29 mouse cellular contexts compared by ENCODE assay signal in the genomic region with DNA sequence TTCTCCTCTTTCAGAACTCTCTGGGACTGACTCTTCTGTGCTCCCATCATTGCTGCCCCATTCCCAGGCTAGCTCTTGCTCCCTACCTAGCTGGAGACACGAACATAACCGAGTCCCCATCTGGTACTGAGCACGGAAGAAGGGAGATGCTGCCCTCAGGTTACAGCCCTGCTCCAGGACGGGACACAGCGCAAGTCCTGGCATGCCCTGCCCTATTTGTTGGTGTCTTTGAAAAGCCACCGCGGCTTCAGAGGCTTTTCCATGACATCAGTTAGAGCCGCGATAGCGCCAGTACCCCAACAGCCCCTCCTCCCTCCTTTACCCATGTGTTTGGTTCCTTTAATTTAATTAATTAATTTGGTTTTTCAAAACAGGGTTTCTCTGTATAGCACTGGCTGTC. TPM values are rescaled to one million over a fixed set of nuclear protein-coding genes. Genes with fewer than 3 reads are reported as not detected.
DNase-seq lines count a peak whose midpoint lies in the region; ATAC-seq and TF ChIP-seq lines count a peak whose summit lies in the region.
"Had no signal": no experiment of that assay in that cellular context is flagged by ENCODE, and none has a peak within 500 bp of the region (broad histone marks: within the 10 kb centered on the region; RNA-seq: fewer than 3 reads in every experiment).

No protein-coding gene starts in this region.

- in situ Hi-C loops in ES-E14 (cut with MboI; ENCODE audit: low sequenced_read_pairs in 2 of 2, unreplicated experiment in 2 of 2), result no loop called here

- no peaks in the 10 kb centered on the region for H3K79me2 ChIP-seq in heart, adult 2 months (replicated peaks; ENCODE audit: control insufficient read depth, insufficient read depth, low read length)
- no peaks in the 10 kb centered on the region for H3K79me2 ChIP-seq in macrophage (ENCODE audit: inconsistent target)

- H3K27ac ChIP-seq in heart, adult 2 months, result no peak overlapping the region
- H3K27ac ChIP-seq in ES-E14 (ENCODE audit: insufficient read depth, low read depth, low read length, poor library complexity, severe bottlenecking) (peak overlapping the region; percentile 10; the same call in 1 of the 2 replicates), macrophage (peak overlapping the region; percentile 96)
- no peak overlapping the region for H3K27ac ChIP-seq in liver, embryonic 11.5 days (ENCODE audit: low read depth, low read length)
- H3K27ac ChIP-seq: embryonic facial prominence, embryonic 10.5 days; embryonic facial prominence, embryonic 13.5 days; forebrain, embryonic 13.5 days; heart, embryonic 10.5 days; heart, embryonic 13.5 days; hindbrain, embryonic 14.5 days; hindbrain, postnatal 0 days had no signal

- intact Hi-C loops in heart, adult 2 months (cut with DNase I), result no loop called here

- 85% methylated on average over 10 of the region's 10 CpGs for WGBS in heart, adult 2 months
- 91% methylated on average over 10 of the region's 10 CpGs for WGBS in macrophage (ENCODE audit: missing documents)
- 79% methylated on average over 10 of the region's 10 CpGs for WGBS in liver, embryonic 11.5 days

- no peak overlapping the region for H3K4me3 ChIP-seq in heart, adult 2 months
- H3K4me3 ChIP-seq in ES-E14 (ENCODE audit: insufficient read depth in 1 of 2, low read depth in 1 of 2, low read length in 2 of 2, poor library complexity in 1 of 2, severe bottlenecking in 1 of 2) (peak overlapping the region; percentile 2 to 30; a peak in 3 of 4 replicates), macrophage (ENCODE audit: inconsistent target) (no peak overlapping the region)
- H3K4me3 ChIP-seq in liver, embryonic 11.5 days (ENCODE audit: low read depth, low read length), result no peak overlapping the region
- H3K4me3 ChIP-seq: embryonic facial prominence, embryonic 10.5 days; embryonic facial prominence, embryonic 13.5 days; erythroblast, embryonic 14.5 days; forebrain, embryonic 13.5 days; heart, embryonic 10.5 days; heart, embryonic 13.5 days had no signal

- ATAC-seq in liver, embryonic 11.5 days (replicated peaks; ENCODE audit: low FRiP score), result no peak
- ATAC-seq: activated CD4-positive, CD25-positive, alpha-beta regulatory T cell, adult 4 months; forebrain, embryonic 13.5 days; hindbrain, postnatal 0 days; inflammation-experienced regulatory T-cells, adult 6 months; intestine, embryonic 16.5 days; Patski had no signal

- no peak overlapping the region for H3K9ac ChIP-seq in heart, adult 2 months (ENCODE audit: low read depth, low read length)
- H3K9ac ChIP-seq in ES-E14 (ENCODE audit: insufficient read depth, low read depth, low read length, poor library complexity, severe bottlenecking), result peak overlapping the region; percentile 4; the same call in 1 of the 2 replicates
- no peak overlapping the region for H3K9ac ChIP-seq in liver, embryonic 11.5 days (ENCODE audit: low read depth, low read length)
- H3K9ac ChIP-seq: embryonic facial prominence, embryonic 13.5 days; forebrain, embryonic 13.5 days; heart, embryonic 13.5 days; hindbrain, embryonic 14.5 days had no signal

- peak; percentile 66 for DNase-seq in heart, adult 11 months
- DNase-seq in heart, adult 2 months, result no peak
- no peak for DNase-seq in ES-E14 (ENCODE audit: low read depth, low spot score)
- DNase-seq in ZHBTc4 (ENCODE audit: low read depth, low spot score), result peak; percentile 48
- no peak for DNase-seq in liver, embryonic 11.5 days (ENCODE audit: low spot score)
- DNase-seq in testis, postnatal 10 days (ENCODE audit: low spot score), result no peak
- no peak for DNase-seq in cerebellum, adult 9-11 months
- DNase-seq: adrenal gland, adult 8-10 months; adrenal gland, postnatal 25 days; cerebellum, adult 18-20 months; cerebellum, adult 9-10 months; cerebellum, postnatal 25 days; gastrocnemius, postnatal 25 days; heart, postnatal 14 days; heart, postnatal 4 days; kidney, adult 18-20 months had no signal

- TF ChIP-seq EP300 in heart, adult 2 months (IDR thresholded peaks at IDR 0.05; ENCODE audit: insufficient read depth, low read depth, low read length), result no peak

- no peaks in the 10 kb centered on the region for H3K9me3 ChIP-seq in ES-E14 (ENCODE audit: control insufficient read depth, insufficient read depth, low read depth, low read length)
- H3K9me3 ChIP-seq in liver, embryonic 11.5 days (ENCODE audit: control insufficient read depth, low read length), result no peaks in the 10 kb centered on the region
- H3K9me3 ChIP-seq: embryonic facial prominence, embryonic 10.5 days; embryonic facial prominence, embryonic 13.5 days; forebrain, embryonic 13.5 days; heart, embryonic 10.5 days; heart, embryonic 13.5 days had no signal

- no peaks in the 10 kb centered on the region for H3K36me3 ChIP-seq in heart, adult 2 months (ENCODE audit: control insufficient read depth, insufficient read depth, low read length)
- H3K36me3 ChIP-seq in ES-E14 (ENCODE audit: control insufficient read depth, insufficient read depth, low read length, poor library complexity, severe bottlenecking) (no peaks in the 10 kb centered on the region), macrophage (ENCODE audit: inconsistent target) (no peaks in the 10 kb centered on the region)
- H3K36me3 ChIP-seq in liver, embryonic 11.5 days (ENCODE audit: control insufficient read depth, insufficient read depth, low read length), result no peaks in the 10 kb centered on the region; the same call in 1 of the 2 replicates
- H3K36me3 ChIP-seq: embryonic facial prominence, embryonic 10.5 days; embryonic facial prominence, embryonic 13.5 days; heart, embryonic 10.5 days; heart, embryonic 13.5 days had no signal

- no peaks in the 10 kb centered on the region for H3K27me3 ChIP-seq in heart, adult 2 months (ENCODE audit: control insufficient read depth, insufficient read depth, low read length)
- H3K27me3 ChIP-seq in liver, embryonic 11.5 days (replicated peaks; ENCODE audit: control insufficient read depth, insufficient read depth, low read length), result no peaks in the 10 kb centered on the region
- H3K27me3 ChIP-seq: embryonic facial prominence, embryonic 13.5 days; forebrain, embryonic 13.5 days; heart, embryonic 13.5 days; Patski had no signal

- no peaks in the 10 kb centered on the region for H3K4me1 ChIP-seq in heart, adult 2 months (ENCODE audit: control insufficient read depth, insufficient read depth, low read length)
- peaks cover 1 to 18% of the 10 kb centered on the region in 2 experiments; a peak in 3 of 4 replicates for H3K4me1 ChIP-seq in ES-E14 (ENCODE audit: control insufficient read depth in 2 of 2, insufficient read depth in 2 of 2, low read length in 2 of 2, poor library complexity in 1 of 2)
- H3K4me1 ChIP-seq in liver, embryonic 11.5 days (replicated peaks; ENCODE audit: control insufficient read depth, insufficient read depth, low read length), result no peaks in the 10 kb centered on the region; the same call in 1 of the 2 replicates
- H3K4me1 ChIP-seq: embryonic facial prominence, embryonic 10.5 days; embryonic facial prominence, embryonic 13.5 days; forebrain, embryonic 13.5 days; heart, embryonic 10.5 days; heart, embryonic 13.5 days had no signal

- TF ChIP-seq CTCF in heart, adult 2 months (IDR thresholded peaks at IDR 0.05), result no peak

- H3K4me2 ChIP-seq in liver, embryonic 11.5 days, result no peak overlapping the region
- H3K4me2 ChIP-seq: embryonic facial prominence, embryonic 13.5 days; forebrain, embryonic 13.5 days; heart, embryonic 13.5 days; hindbrain, embryonic 14.5 days had no signal

- TF ChIP-seq POLR2A in heart, adult 2 months (IDR thresholded peaks at IDR 0.05; ENCODE audit: insufficient read depth, low read depth, low read length), result no peak

TF ChIP-seq in ES-E14, 5 proteins besides CTCF, POLR2A, EP300 and RAD21:
- TF ChIP-seq ZC3H11A (IDR thresholded peaks at IDR 0.05; ENCODE audit: borderline replicate concordance, low read depth, low read length) (no peak), ZNF384 (IDR thresholded peaks at IDR 0.05; ENCODE audit: low read depth, low read length) (no peak), HCFC1 (IDR thresholded peaks at IDR 0.05; ENCODE audit: borderline replicate concordance, insufficient read depth, low read length) (no peak), MAFK (IDR thresholded peaks at IDR 0.05; ENCODE audit: insufficient read depth, low read depth, low read length) (no peak), CHD2 (IDR thresholded peaks at IDR 0.05; ENCODE audit: low read depth, low read length) (no peak)

RNA-seq across cellular contexts. Expression of gene Tmbim4, which starts 38.5 kb away (rescaled TPM):
- 100 to 1,000 TPM in 1 of 2 experiments, 10 to 100 TPM in 1; 91.9 to 112 TPM for total RNA-seq in heart, adult 2 months (2021)
- 194 and 239 TPM in 2 replicates for polyA plus RNA-seq in heart, adult 2 months (2012; rRNA removed)
- total RNA-seq in ES-E14 (2012; rRNA removed), result 116 and 125 TPM in 2 replicates
- total RNA-seq in macrophage (2018; cell fraction: chromatin; rRNA removed), result 100 to 1,000 TPM in 22 of 26 experiments, 10 to 100 TPM in 4; 86.1 to 297 (median 159) TPM
- 100 to 1,000 TPM in 25 of 26 experiments, 10 to 100 TPM in 1; 100.0 to 212 (median 153) TPM for total RNA-seq in macrophage (2018; cell fraction: cytosol; rRNA removed)
- 100 to 1,000 TPM in 24 of 26 experiments, 10 to 100 TPM in 2; 84.6 to 315 (median 163) TPM for total RNA-seq in macrophage (2018; cell fraction: nucleus; rRNA removed)
- polyA plus RNA-seq in macrophage (2018), result 63.2 to 146 TPM (median 114 TPM) in 3 replicates
- polyA plus RNA-seq in liver, embryonic 11.5 days (2014; fragmentation: Nextera tagmentation; extraction: Ambion mirVana), result 111 and 114 TPM in 2 replicates

RNA-seq across cellular contexts. Expression of gene Irak3, which starts 39.1 kb away (rescaled TPM):
- total RNA-seq in heart, adult 2 months (2021), result 1 to 10 TPM; 3.0 to 3.7 TPM
- polyA plus RNA-seq in heart, adult 2 months (2012; rRNA removed), result 2.6 and 3.7 TPM in 2 replicates
- 15.1 and 19.8 TPM in 2 replicates for total RNA-seq in ES-E14 (2012; rRNA removed)
- 100 to 1,000 TPM in 7 of 26 experiments, 10 to 100 TPM in 19; 20.4 to 283 (median 70.2) TPM for total RNA-seq in macrophage (2018; cell fraction: chromatin; rRNA removed)
- 10 to 100 TPM; 17.8 to 86.8 (median 35.4) TPM for total RNA-seq in macrophage (2018; cell fraction: cytosol; rRNA removed)
- 100 to 1,000 TPM in 4 of 26 experiments, 10 to 100 TPM in 22; 33.5 to 132 (median 59.3) TPM for total RNA-seq in macrophage (2018; cell fraction: nucleus; rRNA removed)
- 12.3 to 31.5 TPM (median 17.1 TPM) in 3 replicates for polyA plus RNA-seq in macrophage (2018)
- polyA plus RNA-seq in liver, embryonic 11.5 days (2014; fragmentation: Nextera tagmentation; extraction: Ambion mirVana), result 0.57 and 0.67 TPM in 2 replicates
- total RNA-seq: hindbrain, postnatal 0 days had no signal
- polyA plus RNA-seq: erythroblast, embryonic 14.5 days had no signal

RNA-seq across cellular contexts. Expression of gene Helb, which starts 50.1 kb away (rescaled TPM):
- total RNA-seq in heart, adult 2 months (2021), result 10 to 100 TPM in 1 of 2 experiments, 1 to 10 TPM in 1; 7.7 to 11.0 TPM
- polyA plus RNA-seq in heart, adult 2 months (2012; rRNA removed), result 3.7 and 7.1 TPM in 2 replicates
- 26.6 and 38.3 TPM in 2 replicates for total RNA-seq in ES-E14 (2012; rRNA removed)
- 10 to 100 TPM in 18 of 26 experiments, 1 to 10 TPM in 8; 4.0 to 47.5 (median 19.6) TPM for total RNA-seq in macrophage (2018; cell fraction: chromatin; rRNA removed)
- total RNA-seq in macrophage (2018; cell fraction: cytosol; rRNA removed), result 10 to 100 TPM in 14 of 26 experiments, 1 to 10 TPM in 12; 4.6 to 17.7 (median 10.3) TPM
- total RNA-seq in macrophage (2018; cell fraction: nucleus; rRNA removed), result 10 to 100 TPM in 16 of 26 experiments, 1 to 10 TPM in 10; 5.0 to 41.1 (median 16.6) TPM
- polyA plus RNA-seq in macrophage (2018), result 15.0 to 20.3 TPM (median 16.5 TPM) in 3 replicates
- 12.1 and 12.5 TPM in 2 replicates for polyA plus RNA-seq in liver, embryonic 11.5 days (2014; fragmentation: Nextera tagmentation; extraction: Ambion mirVana)

Comparison
In these comparisons a context has a peak if more than half of its experiments do, and no peak if none do; other contexts are left out.
1. DNase-seq: peak in heart, adult 11 months (single experiment) and ZHBTc4 (single experiment); none in heart, adult 2 months (0 of 2), ES-E14 (single experiment), liver, embryonic 11.5 days (single experiment), testis, postnatal 10 days (single experiment) and cerebellum, adult 9-11 months (single experiment).
2. H3K27ac ChIP-seq: peak in ES-E14 (single experiment) and macrophage (single experiment); none in heart, adult 2 months (single experiment) and liver, embryonic 11.5 days (single experiment).
3. H3K4me3 ChIP-seq: peak in ES-E14 (2 of 2); none in heart, adult 2 months (single experiment), macrophage (single experiment) and liver, embryonic 11.5 days (single experiment).